Mouse (Mus musculus): Measurements from ENCODE around the gene Ccdc124. TPM values are rescaled to one million over a fixed set of nuclear protein-coding genes. Genes with fewer than 3 reads are reported as not detected.

Ccdc124 gene
- polyA plus RNA-seq, 1 experiment = 31.1 TPM

DNA sequence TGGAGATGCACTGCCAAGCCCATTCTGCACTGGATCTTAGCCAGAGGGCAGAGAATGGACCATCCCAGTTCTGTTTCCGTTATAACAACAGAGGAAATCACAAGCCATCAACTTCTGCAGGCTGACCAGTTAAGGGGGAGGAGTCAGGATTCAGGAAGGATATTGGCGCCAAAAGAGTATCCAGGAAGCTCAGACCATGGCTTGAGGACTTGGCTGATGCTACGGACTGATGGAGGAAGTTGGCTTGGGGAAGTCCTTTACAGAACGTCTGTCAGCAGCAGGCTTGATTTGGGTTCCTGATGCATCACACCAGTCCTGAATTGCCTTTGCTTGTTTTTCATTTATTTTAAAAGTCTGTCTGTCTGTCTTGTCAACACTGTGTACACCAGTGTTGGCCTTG, 30.8 kb upstream of the Ccdc124 start:
- TF ChIP-seq CTCF (IDR thresholded peaks at IDR 0.05; ENCODE audit: borderline replicate concordance, insufficient read depth, low read length) (no peak), POLR2A (IDR thresholded peaks at IDR 0.05; ENCODE audit: low read depth, low read length) (no peak)
- H3K4me3 ChIP-seq (ENCODE audit: insufficient read depth, low read length) = no peak overlapping the region
- H3K4me1 ChIP-seq (ENCODE audit: control insufficient read depth, insufficient read depth, low read length) = peaks cover 9% of the 10 kb centered on the region
- peak overlapping the region; percentile 76 for H3K27ac ChIP-seq (ENCODE audit: insufficient read depth, low read length)

DNA sequence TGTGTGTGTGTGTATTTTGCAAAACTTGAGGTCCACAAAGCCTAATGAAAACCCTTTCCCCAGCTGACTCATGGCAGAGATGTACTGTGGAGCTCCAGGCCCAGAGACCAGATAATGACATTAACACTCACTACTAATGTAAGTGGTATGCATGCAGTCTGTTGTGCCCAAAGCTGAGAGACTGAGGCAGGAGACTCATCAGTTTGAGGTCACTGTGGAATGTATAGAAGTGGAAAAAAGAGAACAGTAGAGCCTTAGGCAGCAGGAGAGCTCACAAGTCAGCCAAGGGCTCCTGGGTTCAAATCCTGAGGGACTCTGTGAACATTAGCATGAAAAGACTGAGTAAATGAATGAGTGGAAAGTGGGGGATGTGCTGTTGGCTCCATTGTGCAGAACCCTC, 29.8 kb upstream of the Ccdc124 start:
- H3K4me3 ChIP-seq (ENCODE audit: insufficient read depth, low read length) = no peak overlapping the region
- H3K27ac ChIP-seq (ENCODE audit: insufficient read depth, low read length) = peak overlapping the region; percentile 76
- peaks cover 9% of the 10 kb centered on the region for H3K4me1 ChIP-seq (ENCODE audit: control insufficient read depth, insufficient read depth, low read length)
- TF ChIP-seq POLR2A (IDR thresholded peaks at IDR 0.05; ENCODE audit: low read depth, low read length) (no peak), CTCF (IDR thresholded peaks at IDR 0.05; ENCODE audit: borderline replicate concordance, insufficient read depth, low read length) (no peak)

DNA sequence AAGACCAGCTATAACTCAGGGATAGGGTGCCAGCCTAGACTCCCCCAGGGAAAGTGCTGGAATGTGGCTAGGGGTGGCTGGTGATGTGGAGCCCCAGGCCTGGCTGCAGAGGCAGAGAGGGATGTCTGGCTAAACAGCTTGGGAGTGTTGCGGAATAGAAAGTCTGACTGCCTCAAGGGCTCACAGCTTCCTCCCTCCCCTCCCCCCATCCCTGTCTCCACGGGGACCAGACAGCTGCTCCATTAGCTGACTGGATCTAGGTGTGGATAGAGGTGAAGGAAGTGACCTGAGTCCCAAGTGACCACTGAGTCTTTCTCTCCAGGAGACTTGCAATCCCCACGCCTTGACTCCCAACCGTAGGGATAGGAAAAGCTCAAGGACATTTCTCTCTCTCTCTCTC, 29.4 kb upstream of the Ccdc124 start:
- Histone ChIP-seq H3K4me1 (ENCODE audit: control insufficient read depth, insufficient read depth, low read length) (peaks cover 14% of the 10 kb centered on the region), H3K4me3 (ENCODE audit: insufficient read depth, low read length) (no peak overlapping the region), H3K27ac (ENCODE audit: insufficient read depth, low read length) (peak overlapping the region; percentile 76)
- TF ChIP-seq POLR2A (IDR thresholded peaks at IDR 0.05; ENCODE audit: low read depth, low read length) (no peak), CTCF (IDR thresholded peaks at IDR 0.05; ENCODE audit: borderline replicate concordance, insufficient read depth, low read length) (no peak)

GRCm38 (mm10) chr8:70902211-70902610, 28.5 kb upstream of the Ccdc124 start:
- no peak for TF ChIP-seq POLR2A (IDR thresholded peaks at IDR 0.05; ENCODE audit: low read depth, low read length)
- TF ChIP-seq CTCF (IDR thresholded peaks at IDR 0.05; ENCODE audit: borderline replicate concordance, insufficient read depth, low read length) = no peak
- H3K4me1 ChIP-seq (ENCODE audit: control insufficient read depth, insufficient read depth, low read length) = peaks cover 14% of the 10 kb centered on the region
- no peak overlapping the region for H3K27ac ChIP-seq (ENCODE audit: insufficient read depth, low read length)
- H3K4me3 ChIP-seq (ENCODE audit: insufficient read depth, low read length) = no peak overlapping the region

- TF ChIP-seq POLR2A (IDR thresholded peaks at IDR 0.05; ENCODE audit: low read depth, low read length) (no peak), CTCF (IDR thresholded peaks at IDR 0.05; ENCODE audit: borderline replicate concordance, insufficient read depth, low read length) (no peak)
- Histone ChIP-seq H3K4me3 (ENCODE audit: insufficient read depth, low read length) (no peak overlapping the region), H3K4me1 (ENCODE audit: control insufficient read depth, insufficient read depth, low read length) (peaks cover 9% of the 10 kb centered on the region; the same call in 1 of the 2 replicates), H3K27ac (ENCODE audit: insufficient read depth, low read length) (no peak overlapping the region)
Measured at GRCm38 (mm10) chr8:70900872-70901387, 27.2 kb upstream of the Ccdc124 start.

GRCm38 (mm10) chr8:70899226-70899625, 25.5 kb upstream of the Ccdc124 start:
- no peak overlapping the region for H3K27ac ChIP-seq (ENCODE audit: insufficient read depth, low read length)
- peaks cover 9% of the 10 kb centered on the region; the same call in 1 of the 2 replicates for H3K4me1 ChIP-seq (ENCODE audit: control insufficient read depth, insufficient read depth, low read length)
- TF ChIP-seq POLR2A (IDR thresholded peaks at IDR 0.05; ENCODE audit: low read depth, low read length) (no peak), CTCF (IDR thresholded peaks at IDR 0.05; ENCODE audit: borderline replicate concordance, insufficient read depth, low read length) (no peak)

GRCm38 (mm10) chr8:70898661-70899198, 25.0 kb upstream of the Ccdc124 start:
- Histone ChIP-seq H3K4me1 (ENCODE audit: control insufficient read depth, insufficient read depth, low read length) (0 out of 2 replicates have a peak, but pooled peaks cover 5% of the 10 kb centered on the region), H3K4me3 (ENCODE audit: insufficient read depth, low read length) (no peak overlapping the region), H3K27ac (ENCODE audit: insufficient read depth, low read length) (no peak overlapping the region)
- TF ChIP-seq POLR2A (IDR thresholded peaks at IDR 0.05; ENCODE audit: low read depth, low read length) = no peak
- no peak for TF ChIP-seq CTCF (IDR thresholded peaks at IDR 0.05; ENCODE audit: borderline replicate concordance, insufficient read depth, low read length)

More at GRCm38 (mm10) chr8:70899226-70899625, 25.5 kb upstream of the Ccdc124 start:
- no peak overlapping the region for H3K4me3 ChIP-seq (ENCODE audit: insufficient read depth, low read length)

DNA sequence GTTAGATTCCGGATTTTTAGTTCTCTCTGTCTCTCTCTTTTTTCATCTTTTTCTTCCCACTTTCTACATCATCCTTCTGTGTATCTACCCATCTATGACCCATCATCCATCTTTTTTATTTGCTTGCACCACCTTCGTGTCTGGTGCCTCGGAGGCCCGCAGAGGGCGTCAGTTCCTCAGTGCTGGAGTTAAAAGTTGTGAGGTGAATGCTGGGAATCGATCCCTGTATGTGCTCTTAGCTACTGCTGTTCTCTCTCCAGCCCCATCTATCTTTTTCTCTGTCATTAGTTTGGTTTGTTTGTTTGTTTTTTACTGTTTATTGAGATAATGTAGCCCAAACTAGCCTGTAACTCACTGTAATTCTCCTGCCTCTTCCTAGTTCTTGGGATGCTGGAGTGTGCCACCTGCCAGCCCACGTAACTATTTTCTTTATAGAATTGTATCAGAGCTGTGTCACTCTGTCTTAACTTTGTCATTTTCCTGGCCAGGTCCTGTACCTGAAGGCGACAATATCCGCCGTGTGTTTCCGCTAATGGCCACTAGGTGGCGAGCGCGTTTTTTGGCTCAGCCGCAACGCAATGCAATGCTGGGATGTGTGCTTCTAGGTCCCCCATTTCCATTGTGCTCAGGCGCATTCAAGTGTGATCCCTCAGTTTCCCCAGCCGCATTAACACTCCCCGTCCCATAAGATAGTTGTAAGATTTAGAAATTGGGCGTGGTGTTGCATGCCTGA, 24.1 kb upstream of the Ccdc124 start:
- TF ChIP-seq POLR2A (IDR thresholded peaks at IDR 0.05; ENCODE audit: low read depth, low read length) (no peak; the same call in 1 of the 2 replicates), CTCF (IDR thresholded peaks at IDR 0.05; ENCODE audit: borderline replicate concordance, insufficient read depth, low read length) (peak; percentile 97)
- peak overlapping the region; percentile 57 for H3K4me3 ChIP-seq (ENCODE audit: insufficient read depth, low read length)
- H3K27ac ChIP-seq (ENCODE audit: insufficient read depth, low read length) = peak overlapping the region; percentile 84
- 0 out of 2 replicates have a peak, but pooled peaks cover 5% of the 10 kb centered on the region for H3K4me1 ChIP-seq (ENCODE audit: control insufficient read depth, insufficient read depth, low read length)

- Histone ChIP-seq H3K4me1 (ENCODE audit: control insufficient read depth, insufficient read depth, low read length) (0 out of 2 replicates have a peak, but pooled peaks cover 5% of the 10 kb centered on the region), H3K4me3 (ENCODE audit: insufficient read depth, low read length) (peak within 1 kb of the TSS; percentile 93), H3K27ac (ENCODE audit: insufficient read depth, low read length) (peak within 1 kb of the TSS; percentile 84)
- TF ChIP-seq CTCF (IDR thresholded peaks at IDR 0.05; ENCODE audit: borderline replicate concordance, insufficient read depth, low read length) = no peak
- peak; percentile 94 for TF ChIP-seq POLR2A (IDR thresholded peaks at IDR 0.05; ENCODE audit: low read depth, low read length)
Measured at GRCm38 (mm10) chr8:70897021-70897680, 23.4 kb upstream of the Ccdc124 start, which contains the start of gene Rpl18a. Gene Rpl18a, minus strand, starts transcription at chr8:70897412.

All from embryonic fibroblast, embryonic 13.5 days (primary cell).